Mouse (Mus musculus) small intestine, adult 2 months (tissue): Measurements from ENCODE around the gene Spata16.

Source experiments
- CTCF ChIP-seq: fragments of 200-500 bp; IDR thresholded peaks from 2 replicates; pipeline ENCODE4 v1.5.1; 2012; ENCODE audit warnings: low read depth, mild to moderate bottlenecking, control low read depth, inconsistent platforms, low read length, moderate library complexity, mixed read lengths; ENCODE audit not compliant: insufficient replicate concordance, insufficient read length; ENCODE audit errors: extremely low read depth
- POLR2A ChIP-seq: fragments of 200-500 bp; IDR thresholded peaks from 2 replicates; pipeline ENCODE4 v1.6.1; 2012; ENCODE audit warnings: low read depth, mild to moderate bottlenecking, control low read depth, inconsistent platforms, low read length, moderate library complexity

DNA sequence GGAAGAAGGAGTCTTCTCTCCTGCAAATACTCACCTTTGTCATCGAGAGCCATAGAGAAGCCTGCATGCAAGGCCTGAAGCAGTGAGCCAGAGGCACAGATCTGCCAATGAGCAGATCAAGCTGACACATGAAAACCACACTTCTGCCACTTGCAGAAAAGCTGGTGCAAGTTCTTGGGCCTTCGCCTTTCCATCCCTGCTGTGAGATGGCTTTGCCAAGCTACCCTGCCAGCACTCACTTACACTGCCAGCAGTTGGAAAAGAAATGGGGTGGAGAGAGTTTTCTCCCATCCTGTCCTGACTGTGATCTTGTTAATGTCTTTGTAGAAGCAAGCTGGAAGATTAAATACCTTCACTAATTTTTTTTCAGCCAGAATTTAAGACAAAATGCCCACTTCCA is 237.3 kb downstream of the Spata16 start:
- no peak for TF ChIP-seq CTCF
- no peak for TF ChIP-seq POLR2A
